ENCODE assay signal across 8 mouse cellular contexts in the genomic region with DNA sequence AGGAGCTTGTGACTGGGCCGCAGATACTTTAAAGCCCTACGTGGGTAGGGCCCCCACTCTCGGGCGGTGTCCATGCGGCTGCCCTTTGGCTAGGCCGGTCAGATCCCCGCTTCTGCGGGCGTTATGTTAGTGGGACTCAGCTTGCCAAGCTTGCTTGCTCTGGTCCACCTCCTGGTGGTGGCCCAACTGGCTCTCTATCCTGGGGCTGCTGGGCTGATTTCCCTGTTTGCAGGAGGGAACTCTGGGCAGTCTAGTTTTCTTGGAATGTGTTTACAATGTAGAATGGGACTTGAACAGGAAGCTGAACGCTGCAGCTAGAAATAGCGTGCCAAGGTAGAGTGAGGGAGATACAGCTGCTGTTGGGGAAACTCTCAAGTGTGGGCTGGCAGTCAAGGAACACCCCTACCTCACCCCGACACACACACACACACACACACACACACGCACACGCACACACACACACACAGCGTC. TPM values are rescaled to one million over a fixed set of nuclear protein-coding genes. Genes with fewer than 3 reads are reported as not detected.
DNase-seq lines count a peak whose midpoint lies in the region; ATAC-seq and TF ChIP-seq lines count a peak whose summit lies in the region.

No protein-coding gene starts in this region.

- H3K9me3 ChIP-seq in embryonic facial prominence, embryonic 15.5 days (replicated peaks) = no peaks in the 10 kb centered on the region
- no peaks in the 10 kb centered on the region for H3K9me3 ChIP-seq in heart, embryonic 11.5 days (replicated peaks; ENCODE audit: control insufficient read depth, low read length)
- H3K9me3 ChIP-seq in kidney, embryonic 14.5 days (ENCODE audit: control insufficient read depth, low read length) = no peaks in the 10 kb centered on the region
- H3K9me3 ChIP-seq in liver, embryonic 12.5 days (replicated peaks) = no peaks in the 10 kb centered on the region

- no peak for TF ChIP-seq POLR2A in myocyte (IDR thresholded peaks at IDR 0.05; ENCODE audit: insufficient read length, low read depth)

- peak overlapping the region; percentile 37 for H3ac ChIP-seq in myocyte (ENCODE audit: control insufficient read depth, insufficient read length)

- peak overlapping the region; percentile 78 for H3K9ac ChIP-seq in embryonic facial prominence, embryonic 15.5 days
- H3K9ac ChIP-seq in heart, embryonic 11.5 days (ENCODE audit: low read depth, low read length) = peak overlapping the region; percentile 90
- H3K9ac ChIP-seq in kidney, embryonic 14.5 days (ENCODE audit: low read depth, low read length) = peak overlapping the region; percentile 79
- peak overlapping the region; percentile 61 for H3K9ac ChIP-seq in liver, embryonic 12.5 days

- ATAC-seq in embryonic facial prominence, embryonic 15.5 days (ENCODE audit: insufficient number of reproducible peaks, low FRiP score, low TSS enrichment, low read depth) = peak; percentile 61; the same call in 1 of the 2 replicates
- peak; percentile 57 for ATAC-seq in heart, embryonic 11.5 days (replicated peaks; ENCODE audit: insufficient number of reproducible peaks, low FRiP score, low TSS enrichment)
- peak; percentile 73 for ATAC-seq in kidney, embryonic 14.5 days (ENCODE audit: low FRiP score, low TSS enrichment)
- ATAC-seq in liver, embryonic 12.5 days = 0 out of 2 replicates have a peak, but pooled peaks have one; percentile 42

- no peaks in the 10 kb centered on the region for H3K36me3 ChIP-seq in embryonic facial prominence, embryonic 15.5 days
- no peaks in the 10 kb centered on the region for H3K36me3 ChIP-seq in heart, embryonic 11.5 days (ENCODE audit: control insufficient read depth, insufficient read depth, low read length)
- no peaks in the 10 kb centered on the region for H3K36me3 ChIP-seq in kidney, embryonic 14.5 days (ENCODE audit: control insufficient read depth, insufficient read depth, low read length)
- H3K36me3 ChIP-seq in liver, embryonic 12.5 days = no peaks in the 10 kb centered on the region
- no peaks in the 10 kb centered on the region for H3K36me3 ChIP-seq in myocyte (ENCODE audit: control insufficient read depth, insufficient read depth)

- no peaks in the 10 kb centered on the region for H3K79me2 ChIP-seq in myocyte (ENCODE audit: control insufficient read depth, insufficient read depth)

- DNase-seq in embryo, embryonic 10 days (ENCODE audit: low spot score) = peak; percentile 70
- no peak for DNase-seq in embryo, embryonic 11 days
- peak; percentile 21 for DNase-seq in urinary bladder, postnatal 25 days (ENCODE audit: low spot score)

- WGBS in embryonic facial prominence, embryonic 15.5 days = 5% methylated on average over 15 of the region's 15 CpGs
- 8% methylated on average over 15 of the region's 15 CpGs for WGBS in heart, embryonic 11.5 days (ENCODE audit: insufficient replicate concordance)
- WGBS in kidney, embryonic 14.5 days = 8% methylated on average over 15 of the region's 15 CpGs
- WGBS in liver, embryonic 12.5 days (ENCODE audit: insufficient replicate concordance) = 9% methylated on average over 15 of the region's 15 CpGs

- H3K27ac ChIP-seq in embryonic facial prominence, embryonic 15.5 days (replicated peaks) = peak overlapping the region; percentile 92
- H3K27ac ChIP-seq in heart, embryonic 11.5 days (ENCODE audit: low read depth, low read length) = peak overlapping the region; percentile 79
- H3K27ac ChIP-seq in kidney, embryonic 14.5 days (ENCODE audit: low read depth, low read length) = peak overlapping the region; percentile 90
- 0 out of 2 replicates have a peak overlapping the region, but pooled peaks have one; percentile 2 for H3K27ac ChIP-seq in liver, embryonic 12.5 days

- no peaks in the 10 kb centered on the region for H3K27me3 ChIP-seq in embryonic facial prominence, embryonic 15.5 days
- no peaks in the 10 kb centered on the region for H3K27me3 ChIP-seq in heart, embryonic 11.5 days (ENCODE audit: control insufficient read depth, insufficient read depth, low read length)
- no peaks in the 10 kb centered on the region for H3K27me3 ChIP-seq in kidney, embryonic 14.5 days (ENCODE audit: control insufficient read depth, insufficient read depth, low read length)
- H3K27me3 ChIP-seq in liver, embryonic 12.5 days (replicated peaks) = peaks cover 22% of the 10 kb centered on the region
- no peaks in the 10 kb centered on the region for H3K27me3 ChIP-seq in myocyte (ENCODE audit: control insufficient read depth, insufficient read depth, insufficient read length)

- peak overlapping the region; percentile 74 for H3K4me3 ChIP-seq in embryonic facial prominence, embryonic 15.5 days (replicated peaks)
- peak overlapping the region; percentile 80 for H3K4me3 ChIP-seq in heart, embryonic 11.5 days (ENCODE audit: low read depth, low read length)
- peak overlapping the region; percentile 77 for H3K4me3 ChIP-seq in kidney, embryonic 14.5 days (ENCODE audit: low read length)
- H3K4me3 ChIP-seq in liver, embryonic 12.5 days = peak overlapping the region; percentile 59
- peak overlapping the region; percentile 70 for H3K4me3 ChIP-seq in myocyte

- H3K4me2 ChIP-seq in embryonic facial prominence, embryonic 15.5 days (replicated peaks) = peak overlapping the region; percentile 71
- H3K4me2 ChIP-seq in heart, embryonic 11.5 days = peak overlapping the region; percentile 67
- peak overlapping the region; percentile 81 for H3K4me2 ChIP-seq in kidney, embryonic 14.5 days (replicated peaks; ENCODE audit: low read depth, low read length)
- peak overlapping the region; percentile 80 for H3K4me2 ChIP-seq in liver, embryonic 12.5 days
- peak overlapping the region; percentile 89 for H3K4me2 ChIP-seq in myocyte (ENCODE audit: low read depth)

- 0 out of 2 replicates have a peak, but pooled peaks cover 7% of the 10 kb centered on the region for H3K4me1 ChIP-seq in embryonic facial prominence, embryonic 15.5 days
- H3K4me1 ChIP-seq in heart, embryonic 11.5 days (ENCODE audit: control insufficient read depth, insufficient read depth, low read length) = peaks cover 15% of the 10 kb centered on the region
- H3K4me1 ChIP-seq in kidney, embryonic 14.5 days (ENCODE audit: control insufficient read depth, insufficient read depth, low read length) = peaks cover 10% of the 10 kb centered on the region
- H3K4me1 ChIP-seq in liver, embryonic 12.5 days = 0 out of 2 replicates have a peak, but pooled peaks cover 6% of the 10 kb centered on the region

TF ChIP-seq in myocyte, 11 proteins besides CTCF, POLR2A, EP300 and RAD21:
- no peak for TF ChIP-seq POLR2AphosphoS2 (IDR thresholded peaks at IDR 0.05; ENCODE audit: insufficient read length, low read depth)
- no peak for TF ChIP-seq SRF (IDR thresholded peaks at IDR 0.05; ENCODE audit: control insufficient read depth, insufficient read length, low read depth)
- TF ChIP-seq TCF3 (IDR thresholded peaks at IDR 0.05; ENCODE audit: insufficient read length, low read depth) = no peak
- no peak for TF ChIP-seq REST (IDR thresholded peaks at IDR 0.05; ENCODE audit: insufficient read depth, insufficient read length)
- TF ChIP-seq USF1 (IDR thresholded peaks at IDR 0.05; ENCODE audit: low read depth) = no peak
- TF ChIP-seq MYOD1 (IDR thresholded peaks at IDR 0.05; ENCODE audit: control insufficient read depth in 1 of 3, insufficient read length in 2 of 3, low read depth in 2 of 3) = no peak
- TF ChIP-seq TCF12 (IDR thresholded peaks at IDR 0.05; ENCODE audit: insufficient read depth, poor library complexity, severe bottlenecking) = no peak
- TF ChIP-seq CEBPB (IDR thresholded peaks at IDR 0.05; ENCODE audit: insufficient read depth, poor library complexity, severe bottlenecking) = no peak

RNA-seq across cellular contexts. Expression of gene Gulp1, which starts 1.1 kb away (rescaled TPM):
- polyA plus RNA-seq in embryonic facial prominence, embryonic 15.5 days (2015; fragmentation: Nextera tagmentation; extraction: Ambion mirVana) = 22.4 and 24.5 TPM in 2 replicates
- polyA plus RNA-seq in heart, embryonic 11.5 days (2014; fragmentation: Nextera tagmentation; extraction: Ambion mirVana) = 20.0 and 21.3 TPM in 2 replicates
- polyA plus RNA-seq in kidney, embryonic 14.5 days (2014; fragmentation: Nextera tagmentation; extraction: Ambion mirVana) = 21.7 and 23.6 TPM in 2 replicates
- 1.9 and 2.0 TPM in 2 replicates for polyA plus RNA-seq in liver, embryonic 12.5 days (2016; fragmentation: Nextera tagmentation; extraction: Ambion mirVana)
- 2.0 TPM for polyA plus RNA-seq in myocyte (2012; fragmentation: generic; extraction: Trizol)

Comparison
In these comparisons a context has a peak if more than half of its experiments do, and no peak if none do; other contexts are left out.
1. H3K27ac ChIP-seq: peak in every context shown above with its lines; median percentile 92 in embryonic facial prominence, embryonic 15.5 days; 90 in kidney, embryonic 14.5 days; 79 in heart, embryonic 11.5 days; 2 in liver, embryonic 12.5 days.